Mouse (Mus musculus) neural tube, embryonic 14.5 days (tissue): ENCODE measurements around the gene Pam16. TPM values are rescaled to one million over a fixed set of nuclear protein-coding genes. Genes with fewer than 3 reads are reported as not detected.

Experiments used
- ATAC-seq: fragments of 200-750 bp; cut with Nextera tagmentation; 2 replicates; pipeline ENCODE4 v1.8.0; 2017; ENCODE audit warnings: low read depth, mild to moderate bottlenecking, moderate TSS enrichment, moderate library complexity
- H3K27ac ChIP-seq: fragments of 300-500 bp; sonication (generic); 2 replicates; pipeline ENCODE4 v1.5.1; 2014; ENCODE audit warnings: low read depth, mild to moderate bottlenecking, control low read depth, low read length, moderate library complexity, mixed read lengths
- H3K27me3 ChIP-seq: fragments of 300-500 bp; sonication (generic); 2 replicates; pipeline ENCODE4 v1.6.1; 2014; ENCODE audit warnings: low read length; ENCODE audit not compliant: control insufficient read depth, insufficient read depth
- H3K36me3 ChIP-seq: fragments of 300-500 bp; sonication (generic); 2 replicates; pipeline ENCODE4 v1.6.1; 2014; ENCODE audit warnings: low read length, mixed read lengths; ENCODE audit not compliant: control insufficient read depth, insufficient read depth
- H3K4me1 ChIP-seq: fragments of 300-500 bp; sonication (generic); 2 replicates; pipeline ENCODE4 v1.6.1; 2014; ENCODE audit warnings: low read length; ENCODE audit not compliant: control insufficient read depth, insufficient read depth
- H3K4me2 ChIP-seq: fragments of 300-500 bp; sonication (generic); 2 replicates; pipeline ENCODE4 v1.6.1; 2014; ENCODE audit warnings: mild to moderate bottlenecking, low read depth, low read length, control low read depth
- H3K4me3 ChIP-seq: fragments of 300-500 bp; sonication (generic); 2 replicates; pipeline ENCODE4 v1.5.1; 2014; ENCODE audit warnings: low read depth, low read length, control low read depth, mixed read lengths
- H3K9ac ChIP-seq: fragments of 300-500 bp; sonication (generic); replicated peaks from 2 replicates; pipeline ENCODE4 v1.6.1; 2014; ENCODE audit warnings: low read depth, mild to moderate bottlenecking, control low read depth, low read length, mixed read lengths
- H3K9me3 ChIP-seq: fragments of 300-500 bp; sonication (generic); 2 replicates; pipeline ENCODE4 v1.6.1; 2016; ENCODE audit warnings: low read length; ENCODE audit not compliant: control insufficient read depth
- WGBS: fragments of 180-500 bp; shearing (Covaris S2); extraction: QIAGEN DNeasy Blood & Tissue Kit; methylation state at CpG from one replicate; pipeline ENCODE4 v1.1.7; 2014; 5-methylcytosine and 5-hydroxymethylcytosine counted together
- polyA plus RNA-seq: library from polyadenylated mRNA; unstranded; fragments of >200 nt; fragmentation: Nextera tagmentation; extraction: Ambion mirVana; gene quantifications from 2 replicates; pipeline ENCODE4 v1.2.1, GENCODE M21; 2014

The Pam16 gene
- polyA plus RNA-seq, 1 experiment from 2014 or later, result 194 TPM

GRCm38 (mm10) chr16:4649211-4649610 is 24.4 kb upstream of the Pam16 start:
- Histone ChIP-seq H3K4me3 (no peak overlapping the region), H3K9me3 (no peaks in the 10 kb centered on the region), H3K9ac (no peak overlapping the region), H3K4me1 (peaks cover 1% of the 10 kb centered on the region; the same call in 1 of the 2 replicates), H3K36me3 (peaks cover 19% of the 10 kb centered on the region; the same call in 1 of the 2 replicates), H3K27me3 (no peaks in the 10 kb centered on the region), H3K4me2 (no peak overlapping the region), H3K27ac (no peak overlapping the region)
- no peak for ATAC-seq
- WGBS, result 85% methylated on average over 5 of the region's 5 CpGs

GRCm38 (mm10) chr16:4648416-4649023 is 23.7 kb upstream of the Pam16 start:
- Histone ChIP-seq H3K9me3 (no peaks in the 10 kb centered on the region), H3K27me3 (no peaks in the 10 kb centered on the region), H3K27ac (no peak overlapping the region), H3K4me3 (no peak overlapping the region), H3K9ac (no peak overlapping the region), H3K4me2 (no peak overlapping the region), H3K4me1 (peaks cover 5% of the 10 kb centered on the region; the same call in 1 of the 2 replicates), H3K36me3 (peaks cover 19% of the 10 kb centered on the region; the same call in 1 of the 2 replicates)
- 89% methylated on average over 28 of the region's 28 CpGs for WGBS
- ATAC-seq, result no peak

GRCm38 (mm10) chr16:4647651-4648141 is 22.9 kb upstream of the Pam16 start:
- H3K4me2 ChIP-seq, result no peak overlapping the region
- no peak for ATAC-seq
- peaks cover 19% of the 10 kb centered on the region; the same call in 1 of the 2 replicates for H3K36me3 ChIP-seq
- no peak overlapping the region for H3K9ac ChIP-seq
- no peaks in the 10 kb centered on the region for H3K9me3 ChIP-seq
- no peaks in the 10 kb centered on the region for H3K27me3 ChIP-seq
- no peak overlapping the region for H3K4me3 ChIP-seq
- H3K4me1 ChIP-seq, result peaks cover 10% of the 10 kb centered on the region; the same call in 1 of the 2 replicates
- H3K27ac ChIP-seq, result no peak overlapping the region
- 79% methylated on average over 13 of the region's 13 CpGs for WGBS

- 82% methylated on average over 4 of the region's 4 CpGs for WGBS
- Histone ChIP-seq H3K4me3 (no peak overlapping the region), H3K27me3 (no peaks in the 10 kb centered on the region), H3K4me2 (no peak overlapping the region), H3K27ac (no peak overlapping the region), H3K4me1 (peaks cover 10% of the 10 kb centered on the region; the same call in 1 of the 2 replicates), H3K9ac (no peak overlapping the region; the same call in 1 of the 2 replicates), H3K36me3 (peaks cover 19% of the 10 kb centered on the region; the same call in 1 of the 2 replicates), H3K9me3 (no peaks in the 10 kb centered on the region)
- ATAC-seq, result no peak
Measured at GRCm38 (mm10) chr16:4646831-4647230, 22.0 kb upstream of the Pam16 start.

GRCm38 (mm10) chr16:4645867-4646266 is 21.1 kb upstream of the Pam16 start:
- Histone ChIP-seq H3K4me3 (no peak overlapping the region), H3K9ac (no peak overlapping the region), H3K27me3 (no peaks in the 10 kb centered on the region), H3K27ac (no peak overlapping the region), H3K4me2 (no peak overlapping the region), H3K4me1 (peaks cover 16% of the 10 kb centered on the region), H3K36me3 (peaks cover 15% of the 10 kb centered on the region; the same call in 1 of the 2 replicates), H3K9me3 (no peaks in the 10 kb centered on the region)
- no peak for ATAC-seq
- 77% methylated on average over 4 of the region's 4 CpGs for WGBS

- ATAC-seq, result peak; percentile 36; the same call in 1 of the 2 replicates
Measured at GRCm38 (mm10) chr16:4643670-4644419, 19.1 kb upstream of the Pam16 start.

GRCm38 (mm10) chr16:4642937-4643336 is 18.1 kb upstream of the Pam16 start:
- peaks cover 19% of the 10 kb centered on the region for H3K4me1 ChIP-seq
- no peak overlapping the region for H3K27ac ChIP-seq
- H3K4me2 ChIP-seq, result no peak overlapping the region; the same call in 1 of the 2 replicates

More at GRCm38 (mm10) chr16:4643670-4644419, 19.1 kb upstream of the Pam16 start:
- 73% methylated on average over 11 of the region's 11 CpGs for WGBS
- 0 out of 2 replicates have a peak, but pooled peaks cover 4% of the 10 kb centered on the region for H3K36me3 ChIP-seq
- no peaks in the 10 kb centered on the region for H3K9me3 ChIP-seq
- H3K27ac ChIP-seq, result no peak overlapping the region
- no peak overlapping the region for H3K4me2 ChIP-seq
- peaks cover 19% of the 10 kb centered on the region for H3K4me1 ChIP-seq
- no peak overlapping the region for H3K9ac ChIP-seq
- no peaks in the 10 kb centered on the region for H3K27me3 ChIP-seq
- no peak overlapping the region for H3K4me3 ChIP-seq

GRCm38 (mm10) chr16:4642190-4642589 is 17.4 kb upstream of the Pam16 start:
- H3K9me3 ChIP-seq, result no peaks in the 10 kb centered on the region
- no peak overlapping the region for H3K4me3 ChIP-seq
- no peaks in the 10 kb centered on the region for H3K27me3 ChIP-seq
- H3K9ac ChIP-seq, result no peak overlapping the region
- H3K36me3 ChIP-seq, result no peaks in the 10 kb centered on the region
- peaks cover 19% of the 10 kb centered on the region for H3K4me1 ChIP-seq
- no peak overlapping the region for H3K27ac ChIP-seq
- ATAC-seq, result 0 out of 2 replicates have a peak, but pooled peaks have one; percentile 6
- WGBS, result 41% methylated on average over 13 of the region's 13 CpGs
- peak overlapping the region; percentile 18; the same call in 1 of the 2 replicates for H3K4me2 ChIP-seq

More at GRCm38 (mm10) chr16:4642937-4643336, 18.1 kb upstream of the Pam16 start:
- no peak overlapping the region for H3K4me3 ChIP-seq
- 94% methylated on average over 5 of the region's 6 CpGs for WGBS
- no peak for ATAC-seq
- H3K9me3 ChIP-seq, result no peaks in the 10 kb centered on the region
- no peaks in the 10 kb centered on the region for H3K27me3 ChIP-seq
- no peak overlapping the region for H3K9ac ChIP-seq
- H3K36me3 ChIP-seq, result no peaks in the 10 kb centered on the region
